Mouse (Mus musculus) midbrain, embryonic 16.5 days (tissue): Measurements from ENCODE around the gene Gldn. TPM values are rescaled to one million over a fixed set of nuclear protein-coding genes. Genes with fewer than 3 reads are reported as not detected.
A peak's percentile ranks its signal among the peaks of the same experiment; 100 is the strongest.

ENCODE experiments used
- ATAC-seq: fragments of 200-750 bp; cut with Nextera tagmentation; 2 replicates; pipeline ENCODE4 v1.8.0; 2017; ENCODE audit warnings: moderate TSS enrichment
- H3K27ac ChIP-seq: fragments of 300-500 bp; sonication (generic); 2 replicates; pipeline ENCODE4 v1.5.1; 2014; ENCODE audit warnings: mild to moderate bottlenecking, low read length, mixed read lengths
- H3K27me3 ChIP-seq: fragments of 300-500 bp; sonication (generic); 2 replicates; pipeline ENCODE4 v1.6.1; 2014; ENCODE audit warnings: low read depth, low read length, mixed read lengths; ENCODE audit not compliant: control insufficient read depth, insufficient read depth
- H3K36me3 ChIP-seq: fragments of 300-500 bp; sonication (generic); 2 replicates; pipeline ENCODE4 v1.6.1; 2014; ENCODE audit warnings: mild to moderate bottlenecking, low read length, moderate library complexity, mixed read lengths; ENCODE audit not compliant: control insufficient read depth, insufficient read depth
- H3K4me1 ChIP-seq: fragments of 300-500 bp; sonication (generic); 2 replicates; pipeline ENCODE4 v1.6.1; 2014; ENCODE audit warnings: mild to moderate bottlenecking, low read length, mixed read lengths; ENCODE audit not compliant: control insufficient read depth, insufficient read depth
- H3K4me2 ChIP-seq: fragments of 300-500 bp; sonication (generic); 2 replicates; pipeline ENCODE4 v1.6.1; 2014; ENCODE audit warnings: mild to moderate bottlenecking, low read length, mixed read lengths
- H3K4me3 ChIP-seq: fragments of 300-500 bp; sonication (generic); 2 replicates; pipeline ENCODE4 v1.5.1; 2014; ENCODE audit warnings: low read depth, mild to moderate bottlenecking, low read length, moderate library complexity, mixed read lengths
- H3K9ac ChIP-seq: fragments of 300-500 bp; sonication (generic); 2 replicates; pipeline ENCODE4 v1.6.1; 2014; ENCODE audit warnings: low read depth, low read length, mixed read lengths
- H3K9me3 ChIP-seq: fragments of 300-500 bp; sonication (generic); replicated peaks from 2 replicates; pipeline ENCODE4 v1.6.1; 2014; ENCODE audit warnings: mild to moderate bottlenecking, low read length, mixed read lengths; ENCODE audit not compliant: control insufficient read depth, poor library complexity, severe bottlenecking
- WGBS: fragments of 180-500 bp; shearing (Covaris S2); extraction: QIAGEN DNeasy Blood & Tissue Kit; methylation state at CpG from one replicate; pipeline ENCODE4 v1.1.7; 2014; 5-methylcytosine and 5-hydroxymethylcytosine counted together
- polyA plus RNA-seq: library from polyadenylated mRNA; unstranded; fragments of >200 nt; fragmentation: Nextera tagmentation; extraction: Ambion mirVana; gene quantifications from 2 replicates; pipeline ENCODE4 v1.2.1, GENCODE M21; 2015

Gldn gene
- polyA plus RNA-seq, 1 experiment from 2014 or later = 0.26 TPM

GRCm38 (mm10) chr9:54336532-54337144 lies 50.4 kb downstream of the Gldn start:
- H3K9ac ChIP-seq = no peak overlapping the region
- H3K9me3 ChIP-seq = no peaks in the 10 kb centered on the region
- no peak overlapping the region for H3K4me2 ChIP-seq
- no peaks in the 10 kb centered on the region for H3K36me3 ChIP-seq
- H3K27ac ChIP-seq = no peak overlapping the region
- 44% methylated on average over 6 of the region's 6 CpGs for WGBS
- no peak overlapping the region for H3K4me3 ChIP-seq
- no peaks in the 10 kb centered on the region for H3K27me3 ChIP-seq
- peak; percentile 56; the same call in 1 of the 2 replicates for ATAC-seq
- H3K4me1 ChIP-seq = no peaks in the 10 kb centered on the region

GRCm38 (mm10) chr9:54342026-54342425 lies 55.7 kb downstream of the Gldn start:
- no peak overlapping the region for H3K9ac ChIP-seq
- no peaks in the 10 kb centered on the region for H3K9me3 ChIP-seq
- no peak for ATAC-seq
- H3K4me3 ChIP-seq = no peak overlapping the region
- H3K27me3 ChIP-seq = no peaks in the 10 kb centered on the region
- 81% methylated on average over 7 of the region's 7 CpGs for WGBS
- H3K4me1 ChIP-seq = no peaks in the 10 kb centered on the region
- no peaks in the 10 kb centered on the region for H3K36me3 ChIP-seq
- no peak overlapping the region for H3K4me2 ChIP-seq
- H3K27ac ChIP-seq = no peak overlapping the region

GRCm38 (mm10) chr9:54356756-54357155 lies 70.5 kb downstream of the Gldn start:
- no peaks in the 10 kb centered on the region for H3K4me1 ChIP-seq
- ATAC-seq = no peak
- no peak overlapping the region for H3K4me3 ChIP-seq
- H3K4me2 ChIP-seq = no peak overlapping the region
- H3K9me3 ChIP-seq = no peaks in the 10 kb centered on the region
- H3K27ac ChIP-seq = no peak overlapping the region
- WGBS = 92% methylated on average over 5 of the region's 8 CpGs
- H3K27me3 ChIP-seq = no peaks in the 10 kb centered on the region
- no peaks in the 10 kb centered on the region for H3K36me3 ChIP-seq
- H3K9ac ChIP-seq = no peak overlapping the region

Other genes starting within 250 kb of the Gldn start
- gene Tnfaip8l3, start 218.1 kb upstream of the Gldn start, polyA plus RNA-seq = 0.40 and 1.0 TPM in 2 replicates
- 0.35 and 0.62 TPM in 2 replicates for gene Cyp19a1, start 18.4 kb upstream of the Gldn start, polyA plus RNA-seq
- 53.4 and 59.3 TPM in 2 replicates for gene Dmxl2, start 215.1 kb downstream of the Gldn start, polyA plus RNA-seq